Mouse (Mus musculus) heart, postnatal 36 days (tissue): ENCODE measurements around the gene Rdm1. TPM values are rescaled to one million over a fixed set of nuclear protein-coding genes. Genes with fewer than 3 reads are reported as not detected.
A peak's percentile ranks its signal among the peaks of the same experiment; 100 is the strongest.
"Not testable (repeated sequence)": the region's sequence is repeated elsewhere in the genome, so short reads cannot be mapped to it uniquely, and the experiment has no call there.

Experiments used
- DNase-seq, 2 experiments: peaks; one replicate each; pipeline ENCODE4 v3.0.0; 2021 to 2022
- intact Hi-C: fragments of 180-260 bp; cut with DNase I; formaldehyde crosslinking; loops from one replicate; pipeline ENCODE4 v1.15.1; 2025
- total RNA-seq, 2 experiments: library from RNA; stranded (reverse); gene quantifications; 2 replicates each; pipeline ENCODE4 v1.2.3; 2021

Gene Rdm1
- total RNA-seq, 2 experiments from 2014 or later: 41.6 to 47.3 TPM

DNA sequence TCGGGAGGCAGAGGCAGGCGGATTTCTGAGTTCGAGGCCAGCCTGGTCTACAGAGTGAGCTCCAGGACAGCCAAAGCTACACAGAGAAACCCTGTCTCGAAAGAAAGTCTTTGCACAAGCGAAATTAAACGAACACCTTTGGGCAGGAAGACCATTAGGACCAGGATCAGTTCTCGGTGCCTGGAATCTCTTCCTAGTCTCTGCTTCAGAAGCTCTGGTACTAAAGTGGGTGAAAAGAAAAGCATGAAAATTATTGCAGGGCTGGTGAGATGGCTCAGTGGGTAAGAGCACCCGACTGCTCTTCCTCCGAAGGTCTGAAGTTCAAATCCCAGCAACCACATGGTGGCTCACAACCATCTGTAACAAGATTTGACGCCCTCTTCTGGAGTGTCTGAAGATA, 20.1 kb downstream of the Rdm1 start:
- intact Hi-C loops, DNase-seq: not testable (repeated sequence)

DNA sequence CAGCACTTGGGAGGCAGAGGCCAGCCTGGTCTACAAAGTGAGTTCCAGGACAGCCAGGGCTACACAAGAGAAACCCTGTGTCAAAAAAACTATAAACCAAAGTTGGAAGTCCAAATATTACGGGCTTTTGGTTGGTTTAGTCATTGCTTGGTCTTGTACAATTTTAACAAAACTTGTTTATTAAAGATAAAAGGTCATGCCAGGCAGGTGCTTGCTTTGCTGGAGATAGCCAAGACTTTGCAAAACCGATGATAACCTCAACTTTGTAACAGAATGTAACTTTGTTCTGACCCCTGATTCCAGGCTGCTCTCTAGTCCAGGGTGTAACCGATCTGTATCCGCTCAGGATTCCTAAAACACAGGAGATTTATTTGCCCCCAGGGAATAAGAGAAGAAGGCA, 29.4 kb downstream of the Rdm1 start:
- intact Hi-C loops: loop anchor here (2.0 kb wide), 1 partner anchor 30 kb away; the partner anchor contains the start of gene Rdm1
- no peak for DNase-seq

DNA sequence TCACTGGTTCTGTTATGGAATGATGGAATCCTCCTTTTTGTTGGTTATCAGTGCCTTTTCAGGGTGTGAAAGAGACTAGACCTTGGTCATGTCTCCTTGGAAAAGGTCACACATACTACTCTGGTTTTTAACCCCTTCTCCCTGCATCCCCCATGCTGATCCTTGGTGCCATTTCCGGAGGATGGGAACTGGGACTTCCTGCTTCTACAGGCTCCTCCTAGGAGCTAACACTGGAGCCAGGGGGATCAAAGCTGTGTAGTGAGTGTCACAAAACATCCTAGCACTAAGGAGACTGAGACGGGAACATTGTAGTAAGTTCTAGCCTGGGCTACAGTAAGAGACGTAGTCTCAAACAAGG, 30.5 kb downstream of the Rdm1 start:
- intact Hi-C loops: loop anchor here (2.0 kb wide), 1 partner anchor 31 kb away; the partner anchor contains the start of gene Rdm1
- DNase-seq: no peak

DNA sequence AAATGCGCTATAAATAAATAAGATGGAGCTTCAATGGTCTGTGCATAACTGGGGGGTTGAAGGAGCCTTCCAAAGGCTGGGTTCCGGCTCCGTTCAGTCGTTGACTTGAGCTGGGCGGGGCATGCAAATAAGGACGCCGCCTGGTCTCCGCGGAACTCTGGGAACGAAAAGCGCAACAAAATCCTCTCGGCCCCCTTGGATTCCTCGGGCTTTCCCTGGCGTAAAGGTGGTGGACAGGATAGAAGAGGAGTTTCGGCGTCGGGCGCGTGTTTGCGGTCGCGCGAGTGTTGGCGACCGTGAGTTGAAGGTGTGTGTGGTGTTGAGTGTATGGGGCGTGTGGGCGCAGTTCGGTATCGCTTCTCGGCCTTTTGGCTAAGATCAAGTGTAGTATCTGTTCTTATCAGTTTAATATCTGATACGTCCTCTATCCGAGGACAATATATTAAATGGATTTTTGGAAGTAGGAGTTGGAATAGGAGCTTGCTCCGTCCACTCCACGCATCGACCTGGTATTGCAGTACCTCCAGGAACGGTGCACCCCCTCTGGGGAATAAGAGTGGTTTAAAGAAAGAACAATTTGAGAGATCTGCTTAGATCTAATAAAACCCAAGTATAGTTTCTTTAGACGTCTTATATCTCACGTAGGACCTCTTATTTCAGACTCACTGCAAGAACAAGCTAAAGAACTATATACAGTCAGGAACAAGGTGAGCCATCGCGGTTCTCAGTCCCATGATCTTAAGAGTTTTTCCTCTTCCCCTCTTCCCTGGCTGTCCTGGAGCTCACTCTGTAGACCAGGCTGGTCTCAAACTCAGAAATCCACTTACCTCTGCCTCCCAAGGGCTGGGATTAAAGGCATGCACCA, 31.1 kb downstream of the Rdm1 start:
- intact Hi-C loops: loop anchor here (2.0 kb wide), 1 partner anchor 31 kb away; the partner anchor contains the start of gene Rdm1

DNA sequence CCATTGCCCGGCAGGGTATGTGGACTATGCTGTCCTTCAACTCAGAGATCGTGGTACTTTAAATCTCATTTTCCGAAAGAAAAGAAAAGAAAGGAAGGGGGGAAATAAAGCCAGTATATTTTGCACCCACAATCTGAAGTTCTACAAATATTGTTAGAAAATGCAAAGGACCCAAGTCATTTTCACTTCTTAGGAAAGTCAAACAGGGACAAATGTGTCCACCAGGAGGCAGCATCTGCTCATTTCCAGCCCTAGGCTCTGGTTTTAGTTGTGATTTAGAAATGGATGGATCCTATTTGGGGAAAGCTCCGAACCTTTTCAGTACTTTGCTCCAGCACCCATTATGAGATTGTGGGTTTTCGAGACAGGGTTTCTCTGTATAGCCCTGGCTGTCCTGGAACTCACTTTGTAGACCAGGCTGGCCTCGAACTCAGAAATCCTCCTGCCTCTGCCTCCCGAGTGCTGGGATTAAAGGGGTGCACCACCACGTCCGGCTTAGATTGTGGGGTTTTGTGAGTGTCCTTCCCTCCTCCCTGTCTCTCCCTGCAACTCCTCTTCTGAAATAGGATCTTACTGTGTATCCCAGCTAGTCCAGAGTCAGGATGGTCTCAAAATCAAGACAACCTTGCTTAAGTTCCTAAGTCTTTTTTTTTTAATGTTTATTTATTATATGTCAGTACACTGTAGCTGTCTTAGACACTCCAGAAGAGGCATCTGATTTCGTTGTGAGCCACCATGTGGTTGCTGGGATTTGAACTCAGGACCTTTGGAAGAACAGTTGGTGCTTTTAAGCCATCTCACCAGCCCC, 32.0 kb downstream of the Rdm1 start:
- DNase-seq: peak; percentile 77 to 79
- intact Hi-C loops: loop anchor here (1.0 kb wide), 1 partner anchor 73 kb away; the partner anchor contains the start of gene Dhx8

More for the DNA sequence above, 31.1 kb downstream of the Rdm1 start:
- peak; percentile 84 to 90 for DNase-seq

DNA sequence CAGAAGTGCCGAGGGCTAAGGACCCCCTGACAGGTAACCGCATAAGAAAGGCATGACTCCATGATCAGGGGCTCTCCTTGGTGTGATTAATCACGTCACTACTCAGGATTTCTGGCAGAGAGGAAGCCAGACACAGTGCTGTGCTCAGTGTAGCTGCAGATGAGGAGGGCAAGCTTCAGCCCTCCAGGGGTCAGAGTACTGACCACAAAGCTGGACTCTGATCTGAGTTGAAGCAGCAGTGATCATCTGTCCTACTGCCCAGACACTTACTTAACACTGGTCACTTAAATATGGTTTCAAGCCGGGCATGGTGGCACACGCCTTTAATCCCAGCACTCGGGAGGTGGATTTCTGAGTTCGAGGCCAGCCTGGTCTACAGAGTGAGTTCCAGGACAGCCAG, 34.2 kb downstream of the Rdm1 start:
- DNase-seq: no peak
- intact Hi-C loops: no loop called here

DNA sequence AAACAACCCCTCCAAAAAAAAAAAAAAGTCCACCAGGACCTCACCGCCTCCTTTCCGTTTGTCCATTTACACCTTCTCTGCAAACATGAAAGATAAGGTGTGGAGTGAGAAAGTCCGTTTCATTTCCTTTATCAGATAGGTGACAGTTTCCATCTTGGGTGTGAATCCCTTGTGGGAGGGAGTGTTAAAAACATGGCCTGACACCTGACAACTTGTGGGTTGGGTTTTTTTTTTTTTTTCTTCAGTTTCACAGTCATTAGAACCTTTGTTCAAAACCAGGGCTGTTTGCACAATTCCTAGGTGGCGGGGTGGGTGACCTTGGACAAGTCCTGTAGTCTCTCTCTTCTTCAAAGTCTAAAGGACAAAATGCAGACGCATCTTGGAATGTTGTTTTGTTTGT, 34.8 kb downstream of the Rdm1 start:
- intact Hi-C loops: no loop called here
- DNase-seq: no peak

DNA sequence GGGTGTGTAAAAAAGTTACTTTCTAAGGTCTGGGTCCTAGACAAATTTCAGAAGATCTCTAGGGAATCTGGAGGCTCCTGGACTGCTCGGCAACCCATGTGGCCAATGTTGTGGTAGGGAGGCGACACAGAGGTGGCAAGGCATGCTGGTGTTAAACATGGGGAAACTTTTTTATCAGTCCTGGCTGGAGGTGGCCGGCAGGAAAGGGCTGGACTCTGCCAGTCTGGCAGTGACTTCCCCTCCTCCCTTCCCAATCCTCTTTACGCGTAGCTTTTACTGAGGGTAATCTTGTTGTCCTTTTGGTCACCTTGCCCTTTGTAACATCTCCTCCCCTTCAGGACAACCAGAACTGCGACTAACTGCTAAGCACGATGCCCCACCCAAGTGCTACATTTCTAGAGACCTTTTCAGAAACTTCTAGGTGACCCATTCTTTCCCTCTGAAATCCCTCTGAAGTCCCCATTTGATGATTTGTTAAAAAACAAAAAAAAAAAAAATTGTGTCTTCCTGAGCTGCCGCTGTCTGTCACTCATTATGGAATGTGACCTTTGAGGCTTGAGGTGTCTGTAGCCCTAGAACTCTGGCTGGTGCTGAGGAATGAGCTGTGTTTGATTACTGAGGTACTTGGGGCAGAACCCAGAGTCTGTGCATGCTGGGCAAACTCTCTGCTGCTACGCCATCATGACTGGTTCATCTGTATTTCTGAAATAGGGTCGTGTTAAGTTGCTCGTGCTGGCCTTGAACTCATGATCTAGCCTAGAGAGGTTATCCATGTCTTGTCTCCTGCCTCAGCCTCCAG, 36.4 kb downstream of the Rdm1 start:
- DNase-seq: no peak
- intact Hi-C loops: no loop called here

DNA sequence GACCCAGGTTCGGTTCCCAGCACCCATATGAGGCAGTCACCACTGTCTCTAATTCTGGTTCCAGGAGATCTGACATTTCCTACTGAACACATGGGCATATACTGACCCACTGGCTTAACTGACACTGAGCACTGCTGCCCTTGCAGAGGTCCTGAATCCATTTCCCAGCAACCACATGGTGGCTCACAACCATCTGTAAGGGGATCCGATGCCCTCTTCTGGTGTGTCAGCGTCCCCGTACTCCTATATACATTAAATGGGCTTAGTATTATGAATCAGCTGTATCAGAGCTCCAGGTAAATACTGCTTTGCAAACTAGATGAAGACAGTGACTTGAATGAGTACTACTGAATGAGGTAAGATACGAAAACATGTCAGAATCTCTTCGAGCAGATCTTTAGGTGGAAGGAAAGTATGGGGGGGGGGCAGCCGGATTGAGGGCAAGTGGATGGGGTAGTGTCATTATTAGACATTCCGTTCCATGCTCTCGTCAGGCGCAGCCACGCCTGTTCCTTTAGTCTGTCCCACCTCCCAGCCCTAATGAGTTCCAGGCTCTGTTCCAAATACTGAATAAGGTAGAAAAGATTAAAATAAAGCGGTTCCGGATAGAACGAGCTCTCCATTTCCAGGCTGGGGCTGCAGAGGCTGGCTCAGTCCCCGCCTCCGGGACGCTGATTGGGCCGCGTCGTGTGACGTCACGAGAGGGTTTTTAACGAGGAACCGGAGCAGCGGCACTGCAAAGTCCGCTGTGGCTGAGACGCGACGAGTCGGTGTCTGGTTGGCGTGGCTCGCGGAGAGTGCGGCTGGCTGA, 38.0 kb downstream of the Rdm1 start, which contains the start of gene Arl4d:
TSS of gene Arl4d (plus strand) at position 717 of the 811 bp plus-strand sequence.
- peak; percentile 97 to 98 for DNase-seq
- intact Hi-C loops: no loop called here

DNA sequence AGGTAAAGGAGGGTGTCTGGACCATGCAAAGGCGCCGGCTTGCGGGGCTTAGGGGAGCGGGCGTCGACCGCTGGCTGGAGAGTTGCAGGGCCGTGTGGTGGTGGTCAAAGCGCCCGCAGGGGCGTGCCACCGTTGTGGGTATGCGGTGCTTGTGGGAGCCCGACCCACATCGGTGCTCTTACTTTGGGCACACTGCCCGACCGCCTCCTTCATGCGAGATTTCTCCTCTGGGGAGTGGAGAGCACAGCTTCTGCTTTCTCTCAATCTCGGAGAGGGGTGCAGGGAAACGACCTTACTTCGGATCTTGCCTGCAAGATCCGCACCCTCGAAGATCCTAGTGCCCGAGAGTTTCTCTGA, 38.6 kb downstream of the Rdm1 start:
- DNase-seq: no peak
- intact Hi-C loops: no loop called here

DNA sequence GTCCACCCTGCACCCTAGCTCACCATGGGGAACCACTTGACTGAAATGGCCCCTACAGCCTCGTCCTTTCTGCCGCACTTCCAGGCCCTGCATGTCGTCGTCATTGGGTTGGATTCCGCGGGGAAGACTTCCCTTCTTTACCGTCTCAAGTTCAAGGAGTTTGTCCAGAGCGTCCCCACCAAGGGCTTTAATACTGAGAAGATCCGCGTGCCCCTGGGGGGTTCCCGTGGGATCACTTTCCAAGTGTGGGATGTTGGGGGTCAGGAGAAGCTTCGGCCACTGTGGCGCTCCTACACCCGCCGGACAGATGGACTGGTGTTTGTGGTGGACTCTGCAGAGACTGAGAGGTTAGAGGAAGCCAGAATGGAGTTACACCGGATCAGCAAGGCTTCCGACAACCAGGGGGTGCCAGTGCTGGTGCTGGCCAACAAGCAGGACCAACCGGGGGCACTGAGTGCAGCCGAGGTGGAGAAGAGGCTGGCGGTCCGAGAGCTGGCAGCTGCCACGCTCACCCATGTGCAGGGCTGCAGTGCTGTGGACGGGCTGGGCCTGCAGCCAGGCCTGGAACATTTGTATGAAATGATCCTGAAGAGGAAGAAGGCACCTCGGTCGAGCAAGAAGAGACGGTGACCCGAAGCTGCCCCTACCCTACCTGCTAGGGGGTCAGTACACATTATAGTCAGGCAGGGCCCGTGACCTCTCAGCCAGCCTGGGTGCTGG, 39.8 kb downstream of the Rdm1 start:
- peak; percentile 47 to 63 for DNase-seq
- intact Hi-C loops: no loop called here

DNA sequence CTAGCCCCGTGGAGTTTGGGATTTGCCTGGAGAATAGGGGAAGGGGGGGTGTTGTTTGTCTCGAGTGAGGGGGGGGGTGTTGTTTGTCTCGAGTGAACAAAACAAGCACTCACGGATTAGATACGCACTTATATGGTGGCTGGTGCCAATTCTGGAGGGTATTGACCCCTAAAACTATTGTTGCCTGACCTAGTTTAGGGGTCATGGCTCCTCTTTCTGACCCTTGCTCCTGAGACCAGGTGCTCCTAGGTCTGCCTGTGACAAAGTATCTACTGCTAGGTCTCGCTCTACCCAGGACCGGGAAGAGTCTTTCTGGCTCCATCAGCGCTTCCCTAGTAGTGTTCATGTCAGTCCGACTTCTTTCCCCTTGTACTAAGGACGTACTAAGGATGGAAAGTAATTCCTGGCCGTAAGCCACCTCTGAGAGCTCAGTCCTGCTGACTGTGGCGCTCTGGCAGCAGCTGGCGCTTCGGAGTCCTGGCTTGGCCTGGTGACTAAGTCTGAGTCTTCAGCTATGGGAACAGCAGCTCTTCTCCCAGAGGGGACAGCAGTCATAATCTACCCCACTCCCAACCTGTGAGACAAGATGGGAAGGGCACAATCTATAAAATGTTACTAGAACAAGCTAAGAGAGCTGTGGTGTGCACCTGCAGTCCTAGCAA, 41.0 kb downstream of the Rdm1 start:
- peak; percentile 63 to 70 for DNase-seq
- intact Hi-C loops: loop anchor here (2.0 kb wide), 1 partner anchor 33 kb away; no protein-coding TSS in a partner anchor

DNA sequence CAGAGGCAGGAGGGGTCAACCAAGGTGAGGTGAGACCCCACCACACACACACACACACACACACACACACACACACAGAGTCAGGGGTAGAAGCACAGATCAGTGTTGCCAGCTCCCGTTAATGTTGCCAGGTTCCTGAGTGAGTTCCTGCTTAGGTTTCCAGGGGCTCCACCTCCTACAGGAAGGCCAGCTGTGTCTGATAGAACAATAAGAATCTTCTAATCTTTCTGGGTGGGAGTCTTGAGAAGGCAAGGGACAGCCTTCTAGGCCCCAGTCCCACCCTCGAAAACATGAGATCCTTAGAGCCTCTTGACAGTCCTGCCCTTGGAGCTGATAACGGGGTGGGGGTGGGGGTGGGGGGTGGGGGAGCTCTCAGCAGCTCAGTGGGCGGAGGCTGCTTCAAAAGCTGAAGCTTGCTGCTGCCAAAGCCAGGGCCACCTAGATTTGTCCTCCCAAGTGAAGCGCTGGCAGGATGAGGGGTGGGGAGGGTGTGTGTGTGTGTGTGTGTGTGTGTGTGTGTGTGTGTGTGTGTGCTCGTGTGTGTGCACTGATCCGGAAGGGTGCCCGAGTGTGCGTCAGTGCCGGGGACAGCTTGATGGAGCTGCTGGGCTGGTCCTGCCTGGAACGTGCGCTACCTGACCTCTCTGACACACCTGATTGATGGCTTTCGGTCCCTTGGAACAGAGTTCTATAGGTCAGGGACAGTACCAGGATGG, 41.7 kb downstream of the Rdm1 start:
- intact Hi-C loops: loop anchor here (2.0 kb wide), 1 partner anchor 32 kb away; no protein-coding TSS in a partner anchor

DNA sequence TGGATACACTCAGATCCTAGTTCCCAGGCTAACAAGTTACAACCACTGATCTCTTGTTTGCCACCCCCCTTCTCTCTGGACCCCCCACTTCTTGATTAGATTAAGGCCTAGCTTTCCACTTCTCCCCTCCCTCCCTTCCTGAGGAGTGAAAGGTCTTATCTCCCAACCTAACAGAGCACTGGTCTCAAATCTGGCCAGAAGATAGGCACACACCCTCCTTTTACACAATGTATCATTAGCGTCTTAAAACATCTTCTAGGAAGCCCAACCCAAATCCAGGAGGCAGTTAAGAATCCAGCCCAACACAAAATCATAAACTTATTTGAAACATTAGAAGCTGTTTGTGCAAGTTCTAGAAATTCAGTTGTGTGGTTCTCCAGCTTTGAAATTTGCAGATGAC, 43.3 kb downstream of the Rdm1 start:
- intact Hi-C loops: no loop called here
- no peak for DNase-seq

More for the DNA sequence above, 41.7 kb downstream of the Rdm1 start:
- DNase-seq: peak; percentile 49 to 54

DNA sequence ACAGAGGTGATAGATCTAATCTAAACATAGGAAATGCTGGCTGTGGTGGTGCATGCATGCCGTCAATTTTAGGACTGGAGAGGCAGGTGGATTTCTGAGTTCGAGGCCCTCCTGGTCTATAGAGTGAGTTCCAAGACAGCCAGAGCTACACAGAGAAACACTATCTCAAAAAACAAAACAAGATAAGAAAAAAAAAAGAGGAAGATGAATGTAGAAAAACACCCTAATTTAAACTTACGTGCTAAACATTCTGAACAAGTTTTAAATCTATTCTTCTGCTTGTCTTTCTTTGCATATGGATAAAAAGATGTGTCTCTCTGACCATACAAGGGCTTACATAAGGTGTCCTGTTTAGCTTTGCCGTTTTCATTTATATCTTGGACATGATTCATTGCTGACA, 44.3 kb downstream of the Rdm1 start:
- DNase-seq: no peak
- intact Hi-C loops: no loop called here

DNA sequence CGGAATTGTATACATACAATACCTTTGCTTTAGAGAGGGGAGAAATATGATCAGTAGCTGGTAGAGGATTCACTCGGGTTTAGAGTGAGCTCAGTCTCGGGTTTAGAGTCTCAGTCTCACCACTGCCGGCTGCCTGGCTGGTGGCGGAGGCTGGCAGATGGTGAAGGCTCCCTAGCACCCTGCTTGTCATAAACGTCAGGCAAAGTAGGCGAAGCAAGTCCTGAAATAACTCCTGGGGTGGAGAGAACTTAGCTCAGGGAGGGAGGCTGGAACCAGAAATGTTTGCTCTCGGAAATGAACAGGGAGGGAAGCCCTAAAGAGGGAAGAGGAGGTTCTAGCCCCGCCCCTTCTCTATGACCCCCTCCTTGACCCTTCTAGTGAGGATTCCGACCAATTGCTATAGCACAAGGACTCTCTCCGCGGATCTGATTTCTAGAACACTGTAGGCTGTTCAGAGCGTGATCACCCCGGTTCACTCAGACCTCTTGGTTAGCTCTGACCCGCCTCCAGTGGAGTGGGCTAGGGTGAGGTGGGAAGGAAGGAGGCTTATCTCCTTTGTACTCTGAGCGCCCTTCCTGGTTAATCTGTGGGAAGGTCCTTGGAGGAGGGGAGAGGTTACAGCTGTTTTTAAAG, 46.1 kb downstream of the Rdm1 start:
- peak; percentile 44 to 53 for DNase-seq
- intact Hi-C loops: no loop called here

DNA sequence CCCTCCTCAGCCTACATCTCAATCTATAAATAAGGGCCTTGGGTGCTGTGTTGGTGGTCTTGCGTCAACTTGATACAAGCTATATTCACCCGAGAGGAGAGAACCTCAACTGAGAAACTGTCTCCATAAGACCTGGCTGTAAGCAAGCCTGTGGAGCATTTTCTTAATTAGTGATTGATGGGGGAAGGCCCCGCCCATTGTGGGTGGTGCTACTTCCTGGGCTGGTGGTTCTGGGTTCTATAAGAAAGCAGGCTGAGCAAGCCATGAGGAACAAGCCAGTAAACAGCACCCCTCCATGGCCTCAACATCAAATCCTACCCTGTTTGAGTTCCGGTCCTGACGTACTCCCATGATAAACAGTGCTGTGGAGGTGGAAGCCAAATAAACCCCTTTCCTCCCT, 47.1 kb downstream of the Rdm1 start:
- intact Hi-C loops: no loop called here
- DNase-seq: no peak
